ENCODE assay signal across 9 mouse cellular contexts in genomic region chr10:69652660-69653059, GRCm38 (mm10).
A peak's percentile ranks its signal among the peaks of the same experiment; 100 is the strongest.
DNase-seq lines count a peak whose midpoint lies in the region; ATAC-seq and TF ChIP-seq lines count a peak whose summit lies in the region.
"Had no signal": no experiment of that assay in that cellular context is flagged by ENCODE, and none has a peak within 500 bp of the region (broad histone marks: within the 10 kb centered on the region; RNA-seq: fewer than 3 reads in every experiment).

No protein-coding gene starts in this region.

- H3K27ac ChIP-seq in midbrain, embryonic 13.5 days, result no peak overlapping the region
- no peak overlapping the region; the same call in 1 of the 2 replicates for H3K27ac ChIP-seq in midbrain, embryonic 14.5 days (replicated peaks; ENCODE audit: low read depth, low read length)
- H3K27ac ChIP-seq in embryonic facial prominence, embryonic 10.5 days (replicated peaks), result peak overlapping the region; percentile 48; the same call in 1 of the 2 replicates
- H3K27ac ChIP-seq in heart, postnatal 0 days (ENCODE audit: low read depth), result peak overlapping the region; percentile 7; the same call in 1 of the 2 replicates
- H3K27ac ChIP-seq: midbrain, embryonic 12.5 days had no signal

- H3K4me1 ChIP-seq in midbrain, embryonic 13.5 days (replicated peaks), result peaks cover 62% of the 10 kb centered on the region
- H3K4me1 ChIP-seq in midbrain, embryonic 14.5 days (ENCODE audit: control insufficient read depth, insufficient read depth, low read length), result peaks cover 21% of the 10 kb centered on the region
- peaks cover 58% of the 10 kb centered on the region for H3K4me1 ChIP-seq in embryonic facial prominence, embryonic 10.5 days
- peaks cover 19% of the 10 kb centered on the region for H3K4me1 ChIP-seq in heart, postnatal 0 days (ENCODE audit: control insufficient read depth, insufficient read depth)

- no peaks in the 10 kb centered on the region for H3K9me3 ChIP-seq in midbrain, embryonic 13.5 days
- no peaks in the 10 kb centered on the region for H3K9me3 ChIP-seq in midbrain, embryonic 14.5 days (ENCODE audit: control insufficient read depth, low read length)
- H3K9me3 ChIP-seq in embryonic facial prominence, embryonic 10.5 days, result no peaks in the 10 kb centered on the region
- H3K9me3 ChIP-seq in heart, postnatal 0 days (replicated peaks; ENCODE audit: control insufficient read depth, low read length), result no peaks in the 10 kb centered on the region
- H3K9me3 ChIP-seq: midbrain, embryonic 12.5 days had no signal

- TF ChIP-seq EP300 in heart, postnatal 0 days (IDR thresholded peaks at IDR 0.05; ENCODE audit: low read depth), result no peak

- no peak overlapping the region for H3K4me2 ChIP-seq in midbrain, embryonic 13.5 days (replicated peaks)
- no peak overlapping the region for H3K4me2 ChIP-seq in midbrain, embryonic 14.5 days (ENCODE audit: low read length)
- peak overlapping the region; percentile 21 for H3K4me2 ChIP-seq in heart, postnatal 0 days (ENCODE audit: low read depth, low read length)
- H3K4me2 ChIP-seq: midbrain, embryonic 12.5 days had no signal

- 86% methylated on average over 5 of the region's 5 CpGs for WGBS in midbrain, embryonic 13.5 days
- WGBS in midbrain, embryonic 14.5 days, result 86% methylated on average over 5 of the region's 5 CpGs
- WGBS in embryonic facial prominence, embryonic 10.5 days, result 59% methylated on average over 5 of the region's 5 CpGs
- 11% methylated on average over 5 of the region's 5 CpGs for WGBS in heart, postnatal 0 days

- H3K36me3 ChIP-seq in midbrain, embryonic 13.5 days, result no peaks in the 10 kb centered on the region
- no peaks in the 10 kb centered on the region for H3K36me3 ChIP-seq in midbrain, embryonic 14.5 days (ENCODE audit: control insufficient read depth, insufficient read depth, low read length)
- H3K36me3 ChIP-seq in embryonic facial prominence, embryonic 10.5 days (replicated peaks), result no peaks in the 10 kb centered on the region
- H3K36me3 ChIP-seq in heart, postnatal 0 days (replicated peaks; ENCODE audit: control insufficient read depth, insufficient read depth, low read length), result no peaks in the 10 kb centered on the region
- H3K36me3 ChIP-seq: midbrain, embryonic 12.5 days had no signal

- H3K9ac ChIP-seq in midbrain, embryonic 13.5 days (replicated peaks), result 0 out of 2 replicates have a peak overlapping the region, but pooled peaks have one; percentile 24
- H3K9ac ChIP-seq in midbrain, embryonic 14.5 days (replicated peaks; ENCODE audit: low read length), result no peak overlapping the region
- H3K9ac ChIP-seq in heart, postnatal 0 days (replicated peaks; ENCODE audit: low read depth, low read length), result no peak overlapping the region
- H3K9ac ChIP-seq: midbrain, embryonic 12.5 days had no signal

- H3K27me3 ChIP-seq in midbrain, embryonic 13.5 days, result no peaks in the 10 kb centered on the region
- H3K27me3 ChIP-seq in midbrain, embryonic 14.5 days (ENCODE audit: control insufficient read depth, insufficient read depth, low read length), result no peaks in the 10 kb centered on the region
- no peaks in the 10 kb centered on the region for H3K27me3 ChIP-seq in embryonic facial prominence, embryonic 10.5 days (replicated peaks; ENCODE audit: low read depth, poor library complexity, severe bottlenecking)
- H3K27me3 ChIP-seq in heart, postnatal 0 days (ENCODE audit: control insufficient read depth, insufficient read depth, low read length), result no peaks in the 10 kb centered on the region

- no peak for DNase-seq in midbrain, embryonic 14.5 days
- DNase-seq in embryonic facial prominence, embryonic 10.5 days (ENCODE audit: low spot score), result no peak
- DNase-seq in heart, postnatal 0 days (ENCODE audit: low spot score), result peak; percentile 47
- DNase-seq in lung, postnatal 10 days, result peak; percentile 72
- no peak for DNase-seq in layer of hippocampus, postnatal 36 days
- DNase-seq in retina, postnatal 1 day, result no peak
- DNase-seq in right cerebral cortex, adult 18-20 months, result no peak

- H3K4me3 ChIP-seq in midbrain, embryonic 13.5 days (replicated peaks), result no peak overlapping the region
- H3K4me3 ChIP-seq in midbrain, embryonic 14.5 days (replicated peaks; ENCODE audit: low read depth, low read length), result no peak overlapping the region
- H3K4me3 ChIP-seq in embryonic facial prominence, embryonic 10.5 days, result no peak overlapping the region
- no peak overlapping the region for H3K4me3 ChIP-seq in heart, postnatal 0 days (ENCODE audit: low read depth, low read length)
- H3K4me3 ChIP-seq: midbrain, embryonic 12.5 days had no signal

- ATAC-seq in midbrain, embryonic 13.5 days, result no peak
- no peak for ATAC-seq in midbrain, embryonic 14.5 days (ENCODE audit: low FRiP score, low TSS enrichment)
- ATAC-seq in heart, postnatal 0 days (ENCODE audit: insufficient read depth, low read depth), result no peak

- TF ChIP-seq CTCF in heart, postnatal 0 days (IDR thresholded peaks at IDR 0.05; ENCODE audit: low read depth), result no peak

Comparison
In these comparisons a context has a peak if more than half of its experiments do, and no peak if none do; other contexts are left out.
1. H3K27ac ChIP-seq: peak in embryonic facial prominence, embryonic 10.5 days (single experiment) and heart, postnatal 0 days (single experiment); none in midbrain, embryonic 13.5 days (single experiment) and midbrain, embryonic 14.5 days (single experiment).
2. DNase-seq: peak in heart, postnatal 0 days (single experiment) and lung, postnatal 10 days (single experiment); none in midbrain, embryonic 14.5 days (single experiment), embryonic facial prominence, embryonic 10.5 days (single experiment), layer of hippocampus, postnatal 36 days (0 of 2), retina, postnatal 1 day (single experiment) and right cerebral cortex, adult 18-20 months (single experiment).